Mouse (Mus musculus) liver, adult 2 months (tissue): ENCODE results near the gene Gpr75.

ENCODE experiments used
- CTCF ChIP-seq: fragments of 200-500 bp; IDR thresholded peaks from 2 replicates; pipeline ENCODE4 v1.5.1; 2011; ENCODE audit warnings: low read depth, low read length, control low read depth
- POLR2A ChIP-seq: fragments of 200-500 bp; IDR thresholded peaks from 2 replicates; pipeline ENCODE4 v1.6.1; 2011; ENCODE audit warnings: low read length, control low read depth; ENCODE audit not compliant: insufficient read depth; ENCODE audit errors: extremely low read depth

GRCm38 (mm10) chr11:30872425-30872824 lies 12.7 kb upstream of the Gpr75 start:
- TF ChIP-seq CTCF = no peak
- no peak for TF ChIP-seq POLR2A
